Mouse (Mus musculus) urinary bladder, adult 2 months (tissue): ENCODE data around the gene Stk10. TPM values are rescaled to one million over a fixed set of nuclear protein-coding genes. Genes with fewer than 3 reads are reported as not detected.

Source experiments
- DNase-seq: peaks from one replicate; pipeline ENCODE4 v3.0.0; 2022; ENCODE audit warnings: low spot score
- polyA plus RNA-seq: library from polyadenylated mRNA; depleted of rRNA; stranded (reverse); fragments of >200 nt; gene quantifications from 2 replicates; pipeline ENCODE4 v1.2.3, GENCODE M21; 2012

Stk10 gene
- polyA plus RNA-seq, 1 experiment: 6.2 TPM

DNA sequence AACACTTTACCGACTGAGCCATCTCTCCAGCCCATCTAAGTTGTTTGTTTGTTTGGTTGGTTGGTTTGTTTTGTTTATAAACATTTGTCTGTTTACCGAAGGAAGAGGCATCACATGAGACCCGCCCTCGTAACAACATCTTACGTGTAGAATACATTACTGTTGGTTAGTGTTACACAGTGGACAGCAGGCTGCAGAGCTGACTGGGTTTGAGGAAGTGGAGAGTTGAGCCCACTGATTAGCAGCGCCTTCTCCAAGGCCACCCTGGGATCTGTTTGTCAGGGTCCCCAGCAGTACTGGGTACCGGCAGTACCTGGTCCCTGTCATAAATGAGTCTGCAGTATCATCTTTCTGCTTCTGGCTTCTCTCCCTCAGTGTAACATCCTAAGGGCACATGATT lies 35.0 kb downstream of the Stk10 start:
- no peak for DNase-seq

DNA sequence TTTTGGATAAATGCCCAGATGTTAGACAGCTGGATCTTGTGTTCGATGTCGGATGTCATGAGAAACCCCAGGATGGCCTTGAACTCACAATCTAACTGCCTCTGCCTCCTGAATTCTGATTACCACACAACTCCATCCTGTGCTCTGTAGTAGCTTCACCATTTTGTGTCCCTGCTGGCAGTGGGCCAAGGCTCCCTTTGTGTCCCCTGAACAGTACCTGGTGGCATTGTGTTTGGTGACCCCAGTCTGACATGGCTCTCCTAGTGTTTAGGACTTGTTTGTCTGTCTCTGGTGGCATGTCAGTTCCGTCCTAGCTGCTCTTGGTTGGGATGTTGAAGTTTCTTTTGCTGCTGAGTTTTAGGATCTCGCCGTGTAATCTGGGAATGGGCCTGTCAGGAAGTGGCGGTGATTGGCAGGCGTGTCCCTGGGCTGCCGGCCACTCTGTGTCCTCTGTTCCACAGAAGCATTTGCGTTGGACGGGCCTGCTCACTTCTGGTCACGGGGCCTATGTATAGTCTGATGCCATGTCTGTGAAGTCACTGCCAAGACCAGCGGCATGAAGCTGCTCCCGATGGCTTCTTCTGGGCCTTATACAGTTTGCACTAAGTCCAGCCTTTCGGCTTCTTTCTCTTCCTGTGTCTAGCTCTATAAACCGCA lies 35.7 kb downstream of the Stk10 start:
- no peak for DNase-seq

GRCm38 (mm10) chr11:32571103-32571502 lies 38.0 kb downstream of the Stk10 start:
- no peak for DNase-seq

- DNase-seq: no peak
Measured at GRCm38 (mm10) chr11:32573669-32574068, 40.6 kb downstream of the Stk10 start.

- no peak for DNase-seq
Measured at GRCm38 (mm10) chr11:32575964-32576759, 43.1 kb downstream of the Stk10 start.

- no peak for DNase-seq
Measured at GRCm38 (mm10) chr11:32576760-32577050, 43.6 kb downstream of the Stk10 start.

GRCm38 (mm10) chr11:32580305-32580947 lies 47.3 kb downstream of the Stk10 start:
- DNase-seq: no peak

DNA sequence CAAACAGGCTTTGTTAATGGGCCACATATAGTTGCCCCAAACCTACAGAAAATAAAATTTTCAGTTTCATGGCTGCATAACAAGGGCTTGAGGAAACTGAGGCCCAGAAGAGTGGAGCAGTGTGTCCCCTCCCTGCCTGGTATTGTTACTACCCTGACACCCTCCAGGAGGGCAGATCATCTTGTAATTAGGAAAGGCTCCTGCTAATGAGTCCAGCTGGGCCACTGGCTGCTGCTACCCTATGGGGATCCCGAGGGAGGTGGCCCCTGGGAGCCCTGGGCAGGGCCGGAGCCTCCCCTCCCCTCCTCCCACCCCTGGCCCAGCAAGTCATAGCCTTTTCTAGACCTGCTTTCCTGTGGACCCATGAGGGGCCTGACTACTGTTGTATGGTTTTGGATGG lies 47.9 kb downstream of the Stk10 start:
- no peak for DNase-seq

GRCm38 (mm10) chr11:32582813-32583212 lies 49.7 kb downstream of the Stk10 start:
- DNase-seq: no peak

DNA sequence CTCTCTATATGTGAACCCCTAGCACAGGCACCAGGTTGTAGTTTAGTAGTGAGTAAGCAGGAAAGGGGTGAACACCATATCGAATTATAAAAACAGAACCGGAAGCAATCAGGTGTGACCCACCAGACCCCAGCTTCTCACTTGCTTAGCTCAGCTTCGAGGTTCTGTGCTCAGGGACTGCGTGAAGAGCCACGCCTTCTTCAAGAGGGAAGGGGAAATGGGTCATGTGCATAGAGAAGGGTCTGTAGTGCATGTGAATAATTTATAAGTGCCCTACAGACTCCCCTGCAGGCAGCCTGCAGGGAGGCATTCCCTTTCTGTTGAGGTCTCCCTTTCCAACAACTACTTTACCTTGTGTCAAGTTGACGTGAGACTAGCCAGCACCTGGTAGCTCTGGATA lies 52.9 kb downstream of the Stk10 start:
- no peak for DNase-seq

GRCm38 (mm10) chr11:32587191-32588089 lies 54.3 kb downstream of the Stk10 start:
- DNase-seq: no peak

- peak; percentile 57 for DNase-seq
Measured at GRCm38 (mm10) chr11:32588090-32588891, 55.2 kb downstream of the Stk10 start.

GRCm38 (mm10) chr11:32588892-32589172 lies 55.7 kb downstream of the Stk10 start:
- DNase-seq: no peak

DNA sequence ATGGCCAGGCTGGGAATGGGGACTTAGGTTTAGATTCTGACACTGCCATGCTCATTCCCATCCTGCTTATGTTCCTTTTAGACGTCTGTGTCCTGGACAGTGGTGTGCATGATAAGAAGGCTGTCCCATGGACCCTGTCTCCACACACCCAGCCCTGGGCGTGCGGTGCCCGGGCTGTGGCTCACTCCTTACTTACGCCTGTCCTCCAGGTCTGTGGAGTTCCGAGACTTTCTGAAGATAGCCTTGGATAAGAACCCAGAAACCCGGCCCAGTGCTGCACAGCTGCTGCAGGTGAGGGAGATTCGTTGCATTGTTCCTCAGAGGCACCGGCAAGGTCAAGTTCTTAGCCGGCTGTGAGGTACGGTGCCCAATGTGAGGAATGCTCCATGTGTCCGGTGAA lies 56.1 kb downstream of the Stk10 start:
- no peak for DNase-seq

DNA sequence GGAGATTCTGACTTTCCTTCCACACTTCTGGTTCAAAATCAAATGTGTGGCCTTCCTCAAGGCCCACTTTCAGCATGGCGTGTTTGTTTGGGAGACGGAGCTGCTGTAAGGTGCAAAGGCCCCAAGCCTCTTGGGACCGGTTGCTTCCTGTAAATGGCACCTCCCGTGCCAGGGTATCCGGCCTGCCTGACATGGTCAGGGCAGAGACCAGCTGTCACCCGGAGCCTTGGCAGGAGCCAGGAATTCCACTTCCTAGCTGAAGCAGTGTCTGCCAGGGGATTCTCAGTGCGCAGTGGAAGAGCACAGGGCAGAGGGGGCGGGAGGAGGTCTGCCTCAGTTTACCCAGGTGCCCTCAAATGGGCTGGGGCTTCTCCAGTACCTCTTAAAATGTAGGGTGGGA lies 56.7 kb downstream of the Stk10 start:
- no peak for DNase-seq

DNA sequence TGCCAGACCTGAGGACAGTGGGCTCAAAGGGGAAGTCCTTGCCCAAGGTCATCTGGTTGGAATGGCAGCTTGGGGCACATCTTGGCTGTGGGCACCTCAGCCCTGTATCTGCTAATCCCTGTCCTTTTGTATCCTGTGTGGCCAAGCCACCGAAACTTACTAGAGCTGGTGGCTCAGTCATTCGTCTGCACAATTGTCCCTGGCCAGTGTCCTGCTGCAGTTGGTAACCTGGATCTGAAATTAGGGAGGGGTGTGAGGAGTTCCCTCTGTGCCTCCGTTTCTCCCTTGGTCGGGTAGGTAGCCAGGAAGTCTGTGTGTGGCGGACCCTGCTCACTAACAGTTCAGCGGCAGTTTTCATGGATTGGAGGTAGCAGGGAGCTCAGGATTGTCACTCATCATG lies 57.1 kb downstream of the Stk10 start:
- no peak for DNase-seq

- DNase-seq: no peak
Measured at GRCm38 (mm10) chr11:32591921-32592850, 59.1 kb downstream of the Stk10 start.

GRCm38 (mm10) chr11:32593081-32593480 lies 60.0 kb downstream of the Stk10 start:
- DNase-seq: no peak

GRCm38 (mm10) chr11:32594122-32594521 lies 61.0 kb downstream of the Stk10 start:
- DNase-seq: no peak

- DNase-seq: no peak
Measured at GRCm38 (mm10) chr11:32600371-32600770, 67.3 kb downstream of the Stk10 start.
